Comparison of ENCODE assay signal across 14 mouse cellular contexts in the genomic region with DNA sequence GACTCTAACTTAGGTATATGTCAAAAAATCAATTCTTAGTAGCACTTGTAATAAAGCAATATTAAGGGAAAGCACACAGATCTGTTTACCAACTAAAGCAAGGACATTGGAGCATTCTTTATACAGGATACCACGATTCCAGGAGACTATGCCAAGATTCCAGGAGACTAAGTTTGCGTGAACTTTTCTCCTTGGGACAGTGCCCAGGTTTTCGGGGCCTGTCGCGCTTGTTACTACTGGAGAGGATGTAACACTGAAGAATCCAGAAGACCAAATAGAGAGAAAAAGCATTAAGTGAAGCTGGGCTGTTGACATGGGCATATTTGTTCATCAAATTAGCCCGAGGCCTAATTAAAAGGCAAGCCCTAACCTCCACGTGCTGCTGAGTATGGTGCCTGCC.
DNase-seq lines count a peak whose midpoint lies in the region.
"Had no signal": no experiment of that assay in that cellular context is flagged by ENCODE, and none has a peak within 500 bp of the region (broad histone marks: within the 10 kb centered on the region; RNA-seq: fewer than 3 reads in every experiment).

No protein-coding gene starts in this region.

- no peaks in the 10 kb centered on the region for H3K4me1 ChIP-seq in forebrain, embryonic 10.5 days
- H3K4me1 ChIP-seq: forebrain, embryonic 12.5 days; hindbrain, embryonic 10.5 days; intestine, embryonic 15.5 days had no signal

- H3K27me3 ChIP-seq in forebrain, embryonic 10.5 days (ENCODE audit: poor library complexity, severe bottlenecking), result no peaks in the 10 kb centered on the region
- H3K27me3 ChIP-seq: forebrain, embryonic 12.5 days; intestine, embryonic 15.5 days had no signal

- WGBS in forebrain, embryonic 10.5 days, result 91% methylated on average over 7 of the region's 7 CpGs

- no peak overlapping the region for H3K27ac ChIP-seq in forebrain, embryonic 10.5 days
- H3K27ac ChIP-seq: forebrain, embryonic 12.5 days; hindbrain, embryonic 10.5 days; hindbrain, embryonic 14.5 days; intestine, embryonic 15.5 days had no signal

- no peaks in the 10 kb centered on the region for H3K36me3 ChIP-seq in forebrain, embryonic 10.5 days (replicated peaks)
- H3K36me3 ChIP-seq: forebrain, embryonic 12.5 days; hindbrain, embryonic 10.5 days; intestine, embryonic 15.5 days had no signal

- peak; percentile 2 to 12 for DNase-seq in adrenal gland, postnatal 36 days
- no peak for DNase-seq in adrenal gland, postnatal 4 days (ENCODE audit: low spot score in 2 of 2)
- DNase-seq in heart, postnatal 4 days, result peak; percentile 6
- DNase-seq in heart, adult 11 months, result no peak
- peak; percentile 79 for DNase-seq in 3T3-L1 (ENCODE audit: low read depth, low spot score)
- DNase-seq in NIH3T3 (ENCODE audit: low read depth), result peak; percentile 43
- no peak for DNase-seq in forebrain, embryonic 10.5 days (ENCODE audit: extremely low spot score, low spot score)
- DNase-seq: cerebellum, adult 2 months; cerebellum, postnatal 10 days; gastrocnemius, postnatal 10 days had no signal

- H3K4me3 ChIP-seq in forebrain, embryonic 10.5 days, result no peak overlapping the region
- H3K4me3 ChIP-seq: forebrain, embryonic 12.5 days; hindbrain, embryonic 10.5 days; intestine, embryonic 15.5 days had no signal

- H3K9me3 ChIP-seq in forebrain, embryonic 10.5 days, result no peaks in the 10 kb centered on the region
- H3K9me3 ChIP-seq: forebrain, embryonic 12.5 days; hindbrain, embryonic 10.5 days; intestine, embryonic 15.5 days had no signal

Comparison
In these comparisons a context has a peak if more than half of its experiments do, and no peak if none do; other contexts are left out.
1. DNase-seq: peak in adrenal gland, postnatal 36 days (2 of 2), heart, postnatal 4 days (single experiment), 3T3-L1 (single experiment) and NIH3T3 (single experiment); none in adrenal gland, postnatal 4 days (0 of 2), heart, adult 11 months (single experiment) and forebrain, embryonic 10.5 days (single experiment).